Mouse (Mus musculus): ENCODE data around the gene Oog3. TPM values are rescaled to one million over a fixed set of nuclear protein-coding genes. Genes with fewer than 3 reads are reported as not detected.

Oog3 gene
- not detected in 2 replicates for polyA plus RNA-seq (2014; fragmentation: Nextera tagmentation; extraction: Ambion mirVana)

GRCm38 (mm10) chr4:144162563-144162962, at the start of gene Oog3:
Gene Oog3, minus strand, starts transcription at chr4:144162663.
- no peak within 1 kb of the TSS for H3K9ac ChIP-seq (replicated peaks; ENCODE audit: low read depth, low read length)
- no peak for ATAC-seq (ENCODE audit: insufficient number of reproducible peaks, insufficient read depth, low FRiP score, low read depth)

GRCm38 (mm10) chr4:144190419-144190818, 28.0 kb upstream of the Oog3 start, which contains the start of gene Oog2:
Gene Oog2, plus strand, starts transcription at chr4:144190719.
- H3K36me3 ChIP-seq (ENCODE audit: control insufficient read depth, insufficient read depth, low read length): no peaks in the 10 kb centered on the region
- H3K9ac ChIP-seq (replicated peaks; ENCODE audit: low read depth, low read length): no peak within 1 kb of the TSS
- no peak within 1 kb of the TSS for H3K4me3 ChIP-seq (ENCODE audit: low read depth, low read length)
- H3K4me2 ChIP-seq (replicated peaks; ENCODE audit: low read depth, low read length): no peak within 1 kb of the TSS
- H3K27ac ChIP-seq (ENCODE audit: low read length): no peak within 1 kb of the TSS
- 57% methylated on average over 1 of the region's 1 CpGs for WGBS
- no peaks in the 10 kb centered on the region for H3K4me1 ChIP-seq (ENCODE audit: control insufficient read depth, insufficient read depth, low read length)
- no peaks in the 10 kb centered on the region for H3K27me3 ChIP-seq (ENCODE audit: control insufficient read depth, insufficient read depth, low read length)
- peaks cover 2% of the 10 kb centered on the region; the same call in 1 of the 2 replicates for H3K9me3 ChIP-seq (ENCODE audit: control insufficient read depth, low read depth, low read length)
- ATAC-seq (ENCODE audit: insufficient number of reproducible peaks, insufficient read depth, low FRiP score, low read depth): no peak

More at GRCm38 (mm10) chr4:144162563-144162962, at the start of gene Oog3:
- no peak within 1 kb of the TSS for H3K4me2 ChIP-seq (replicated peaks; ENCODE audit: low read depth, low read length)
- no peaks in the 10 kb centered on the region for H3K27me3 ChIP-seq (ENCODE audit: control insufficient read depth, insufficient read depth, low read length)
- H3K9me3 ChIP-seq (ENCODE audit: control insufficient read depth, low read depth, low read length): no peaks in the 10 kb centered on the region
- no peaks in the 10 kb centered on the region for H3K4me1 ChIP-seq (ENCODE audit: control insufficient read depth, insufficient read depth, low read length)
- WGBS: 82% methylated on average over 1 of the region's 1 CpGs
- no peak within 1 kb of the TSS for H3K4me3 ChIP-seq (ENCODE audit: low read depth, low read length)
- H3K36me3 ChIP-seq (ENCODE audit: control insufficient read depth, insufficient read depth, low read length): no peaks in the 10 kb centered on the region
- H3K27ac ChIP-seq (ENCODE audit: low read length): no peak within 1 kb of the TSS

Other genes with a start within 250 kb of the Oog3 start
- not detected in 2 replicates for gene Pramef25, start 211.6 kb downstream of the Oog3 start, polyA plus RNA-seq (2014; fragmentation: Nextera tagmentation; extraction: Ambion mirVana)
- gene Gm13101, start 195.7 kb downstream of the Oog3 start, polyA plus RNA-seq (2014; fragmentation: Nextera tagmentation; extraction: Ambion mirVana): not detected in 2 replicates
- gene Pramef17, start 168.3 kb downstream of the Oog3 start, polyA plus RNA-seq (2014; fragmentation: Nextera tagmentation; extraction: Ambion mirVana): not detected in 2 replicates
- gene Pramel4, start 103.5 kb downstream of the Oog3 start, polyA plus RNA-seq (2014; fragmentation: Nextera tagmentation; extraction: Ambion mirVana): not detected in 2 replicates
- not detected in 2 replicates for gene Gm13102, start 56.2 kb downstream of the Oog3 start, polyA plus RNA-seq (2014; fragmentation: Nextera tagmentation; extraction: Ambion mirVana)
- not detected in 2 replicates for gene Oog2, start 28.1 kb upstream of the Oog3 start, polyA plus RNA-seq (2014; fragmentation: Nextera tagmentation; extraction: Ambion mirVana)
- gene C87977, start 50.7 kb upstream of the Oog3 start, polyA plus RNA-seq (2014; fragmentation: Nextera tagmentation; extraction: Ambion mirVana): not detected in 2 replicates
- not detected in 2 replicates for gene Pramel5, start 117.8 kb upstream of the Oog3 start, polyA plus RNA-seq (2014; fragmentation: Nextera tagmentation; extraction: Ambion mirVana)
- not detected in 2 replicates for gene Gm13128, start 167.6 kb upstream of the Oog3 start, polyA plus RNA-seq (2014; fragmentation: Nextera tagmentation; extraction: Ambion mirVana)
- not detected in 2 replicates for gene Gm13119, start 195.3 kb upstream of the Oog3 start, polyA plus RNA-seq (2014; fragmentation: Nextera tagmentation; extraction: Ambion mirVana)
- gene Pramef20, start 215.3 kb upstream of the Oog3 start, polyA plus RNA-seq (2014; fragmentation: Nextera tagmentation; extraction: Ambion mirVana): not detected in 2 replicates
- 0.13 and 0.31 TPM in 2 replicates for gene Pramef12, start 245.8 kb upstream of the Oog3 start, polyA plus RNA-seq (2014; fragmentation: Nextera tagmentation; extraction: Ambion mirVana)

Data from stomach, embryonic 14.5 days (tissue).